Mouse (Mus musculus): ENCODE measurements around the gene Rnf150. TPM values are rescaled to one million over a fixed set of nuclear protein-coding genes. Genes with fewer than 3 reads are reported as not detected.

Rnf150 gene
- polyA plus RNA-seq, 1 experiment from 2014 or later = 1.2 TPM

- 75% methylated on average over 2 of the region's 2 CpGs for WGBS
- H3K36me3 ChIP-seq = no peaks in the 10 kb centered on the region
- no peaks in the 10 kb centered on the region for H3K27me3 ChIP-seq (replicated peaks)
- H3K4me1 ChIP-seq (replicated peaks) = no peaks in the 10 kb centered on the region
- H3K9me3 ChIP-seq = no peaks in the 10 kb centered on the region
- H3K9ac ChIP-seq = no peak overlapping the region
- ATAC-seq = no peak
- H3K4me3 ChIP-seq (replicated peaks) = no peak overlapping the region
- no peak overlapping the region for H3K27ac ChIP-seq
- no peak overlapping the region for H3K4me2 ChIP-seq (replicated peaks)
Observed at GRCm38 (mm10) chr8:82998778-82999177, 135.6 kb downstream of the Rnf150 start.

- no peak overlapping the region for H3K27ac ChIP-seq
- no peaks in the 10 kb centered on the region for H3K36me3 ChIP-seq
- no peak overlapping the region for H3K4me3 ChIP-seq (replicated peaks)
- H3K4me1 ChIP-seq (replicated peaks) = no peaks in the 10 kb centered on the region
- H3K9me3 ChIP-seq = no peaks in the 10 kb centered on the region
- no peaks in the 10 kb centered on the region for H3K27me3 ChIP-seq (replicated peaks)
- 90% methylated on average over 7 of the region's 7 CpGs for WGBS
- no peak overlapping the region for H3K4me2 ChIP-seq (replicated peaks)
- H3K9ac ChIP-seq = no peak overlapping the region
- ATAC-seq = no peak
Observed at GRCm38 (mm10) chr8:83003187-83003586, 140.0 kb downstream of the Rnf150 start.

GRCm38 (mm10) chr8:83009481-83009880, 146.3 kb downstream of the Rnf150 start:
- no peak overlapping the region for H3K9ac ChIP-seq
- no peaks in the 10 kb centered on the region for H3K9me3 ChIP-seq
- ATAC-seq = no peak
- no peak overlapping the region for H3K4me3 ChIP-seq (replicated peaks)
- H3K27ac ChIP-seq = no peak overlapping the region
- no peaks in the 10 kb centered on the region for H3K4me1 ChIP-seq (replicated peaks)
- H3K36me3 ChIP-seq = no peaks in the 10 kb centered on the region
- 81% methylated on average over 5 of the region's 5 CpGs for WGBS
- H3K27me3 ChIP-seq (replicated peaks) = no peaks in the 10 kb centered on the region
- no peak overlapping the region for H3K4me2 ChIP-seq (replicated peaks)

- H3K4me2 ChIP-seq (replicated peaks) = no peak overlapping the region
- WGBS = 45% methylated on average over 2 of the region's 2 CpGs
Observed at GRCm38 (mm10) chr8:83011286-83011685, 148.1 kb downstream of the Rnf150 start.

GRCm38 (mm10) chr8:83011758-83012157, 148.6 kb downstream of the Rnf150 start:
- H3K4me1 ChIP-seq (replicated peaks) = no peaks in the 10 kb centered on the region
- no peak overlapping the region for H3K27ac ChIP-seq
- H3K36me3 ChIP-seq = no peaks in the 10 kb centered on the region
- H3K4me2 ChIP-seq (replicated peaks) = no peak overlapping the region
- H3K9me3 ChIP-seq = no peaks in the 10 kb centered on the region
- H3K27me3 ChIP-seq (replicated peaks) = no peaks in the 10 kb centered on the region
- H3K4me3 ChIP-seq (replicated peaks) = no peak overlapping the region
- no peak overlapping the region for H3K9ac ChIP-seq
- WGBS = 46% methylated on average over 5 of the region's 5 CpGs
- ATAC-seq = no peak

More at GRCm38 (mm10) chr8:83011286-83011685, 148.1 kb downstream of the Rnf150 start:
- Histone ChIP-seq H3K27ac (no peak overlapping the region), H3K36me3 (no peaks in the 10 kb centered on the region), H3K4me3 (replicated peaks) (no peak overlapping the region), H3K9me3 (no peaks in the 10 kb centered on the region), H3K4me1 (replicated peaks) (no peaks in the 10 kb centered on the region), H3K9ac (no peak overlapping the region), H3K27me3 (replicated peaks) (no peaks in the 10 kb centered on the region)
- no peak for ATAC-seq

- Histone ChIP-seq H3K4me2 (replicated peaks) (no peak overlapping the region), H3K4me3 (replicated peaks) (no peak overlapping the region), H3K9me3 (no peaks in the 10 kb centered on the region), H3K36me3 (no peaks in the 10 kb centered on the region), H3K9ac (no peak overlapping the region), H3K4me1 (replicated peaks) (no peaks in the 10 kb centered on the region), H3K27ac (no peak overlapping the region), H3K27me3 (replicated peaks) (no peaks in the 10 kb centered on the region)
- WGBS = 61% methylated on average over 2 of the region's 2 CpGs
- no peak for ATAC-seq
Observed at GRCm38 (mm10) chr8:83028211-83028610, 165.1 kb downstream of the Rnf150 start.

GRCm38 (mm10) chr8:83032800-83033199, 169.6 kb downstream of the Rnf150 start:
- no peak for ATAC-seq
- Histone ChIP-seq H3K27ac (no peak overlapping the region), H3K9me3 (no peaks in the 10 kb centered on the region), H3K4me1 (replicated peaks) (0 out of 2 replicates have a peak, but pooled peaks cover 2% of the 10 kb centered on the region), H3K9ac (no peak overlapping the region), H3K4me3 (replicated peaks) (no peak overlapping the region), H3K36me3 (no peaks in the 10 kb centered on the region), H3K27me3 (replicated peaks) (no peaks in the 10 kb centered on the region), H3K4me2 (replicated peaks) (no peak overlapping the region)
- 53% methylated on average over 7 of the region's 7 CpGs for WGBS

GRCm38 (mm10) chr8:83035141-83035540, 172.0 kb downstream of the Rnf150 start:
- no peak overlapping the region for H3K4me3 ChIP-seq (replicated peaks)
- H3K4me1 ChIP-seq (replicated peaks) = 0 out of 2 replicates have a peak, but pooled peaks cover 2% of the 10 kb centered on the region
- H3K27me3 ChIP-seq (replicated peaks) = no peaks in the 10 kb centered on the region
- no peaks in the 10 kb centered on the region for H3K36me3 ChIP-seq
- 90% methylated on average over 5 of the region's 5 CpGs for WGBS
- no peak for ATAC-seq
- no peak overlapping the region for H3K4me2 ChIP-seq (replicated peaks)
- no peak overlapping the region for H3K27ac ChIP-seq
- H3K9me3 ChIP-seq = no peaks in the 10 kb centered on the region
- no peak overlapping the region for H3K9ac ChIP-seq

- WGBS = 62% methylated on average over 3 of the region's 3 CpGs
- ATAC-seq = 0 out of 2 replicates have a peak, but pooled peaks have one; percentile 28
- Histone ChIP-seq H3K9ac (no peak overlapping the region), H3K27me3 (replicated peaks) (no peaks in the 10 kb centered on the region), H3K4me1 (replicated peaks) (0 out of 2 replicates have a peak, but pooled peaks cover 2% of the 10 kb centered on the region), H3K27ac (no peak overlapping the region), H3K9me3 (no peaks in the 10 kb centered on the region), H3K4me2 (replicated peaks) (no peak overlapping the region), H3K4me3 (replicated peaks) (no peak overlapping the region), H3K36me3 (no peaks in the 10 kb centered on the region)
Observed at GRCm38 (mm10) chr8:83036521-83037166, 173.5 kb downstream of the Rnf150 start.

GRCm38 (mm10) chr8:83037321-83037720, 174.2 kb downstream of the Rnf150 start:
- 91% methylated on average over 1 of the region's 1 CpGs for WGBS
- H3K4me2 ChIP-seq (replicated peaks) = no peak overlapping the region
- no peak for ATAC-seq

GRCm38 (mm10) chr8:83038575-83038974, 175.4 kb downstream of the Rnf150 start:
- H3K27me3 ChIP-seq (replicated peaks) = no peaks in the 10 kb centered on the region
- H3K36me3 ChIP-seq = no peaks in the 10 kb centered on the region
- H3K9me3 ChIP-seq = no peaks in the 10 kb centered on the region
- no peak overlapping the region for H3K4me3 ChIP-seq (replicated peaks)
- no peak overlapping the region for H3K9ac ChIP-seq
- H3K4me1 ChIP-seq (replicated peaks) = 0 out of 2 replicates have a peak, but pooled peaks cover 2% of the 10 kb centered on the region
- H3K4me2 ChIP-seq (replicated peaks) = no peak overlapping the region
- no peak for ATAC-seq
- no peak overlapping the region for H3K27ac ChIP-seq
- WGBS = 68% methylated on average over 10 of the region's 10 CpGs

More at GRCm38 (mm10) chr8:83037321-83037720, 174.2 kb downstream of the Rnf150 start:
- H3K4me3 ChIP-seq (replicated peaks) = no peak overlapping the region
- H3K36me3 ChIP-seq = no peaks in the 10 kb centered on the region
- no peaks in the 10 kb centered on the region for H3K27me3 ChIP-seq (replicated peaks)
- no peaks in the 10 kb centered on the region for H3K9me3 ChIP-seq
- H3K4me1 ChIP-seq (replicated peaks) = 0 out of 2 replicates have a peak, but pooled peaks cover 2% of the 10 kb centered on the region
- no peak overlapping the region for H3K9ac ChIP-seq
- no peak overlapping the region for H3K27ac ChIP-seq

GRCm38 (mm10) chr8:83041440-83041839, 178.3 kb downstream of the Rnf150 start:
- H3K4me2 ChIP-seq (replicated peaks) = no peak overlapping the region
- no peaks in the 10 kb centered on the region for H3K27me3 ChIP-seq (replicated peaks)
- H3K9me3 ChIP-seq = no peaks in the 10 kb centered on the region
- H3K36me3 ChIP-seq = no peaks in the 10 kb centered on the region
- no peak for ATAC-seq
- 0 out of 2 replicates have a peak, but pooled peaks cover 2% of the 10 kb centered on the region for H3K4me1 ChIP-seq (replicated peaks)
- H3K9ac ChIP-seq = no peak overlapping the region
- WGBS = 75% methylated on average over 4 of the region's 4 CpGs
- no peak overlapping the region for H3K27ac ChIP-seq
- no peak overlapping the region for H3K4me3 ChIP-seq (replicated peaks)

GRCm38 (mm10) chr8:83046912-83047311, 183.8 kb downstream of the Rnf150 start:
- H3K9ac ChIP-seq = no peak overlapping the region
- H3K4me2 ChIP-seq (replicated peaks) = no peak overlapping the region
- no peak for ATAC-seq
- no peak overlapping the region for H3K27ac ChIP-seq
- no peaks in the 10 kb centered on the region for H3K9me3 ChIP-seq
- no peak overlapping the region for H3K4me3 ChIP-seq (replicated peaks)
- no peaks in the 10 kb centered on the region for H3K36me3 ChIP-seq
- 85% methylated on average over 9 of the region's 9 CpGs for WGBS
- no peaks in the 10 kb centered on the region for H3K27me3 ChIP-seq (replicated peaks)
- H3K4me1 ChIP-seq (replicated peaks) = no peaks in the 10 kb centered on the region

Measured in intestine, embryonic 15.5 days (tissue).